Mouse (Mus musculus): ENCODE measurements around the gene Zfp688. TPM values are rescaled to one million over a fixed set of nuclear protein-coding genes. Genes with fewer than 3 reads are reported as not detected.
A peak's percentile ranks its signal among the peaks of the same experiment; 100 is the strongest.
"Not testable (repeated sequence)": the region's sequence is repeated elsewhere in the genome, so short reads cannot be mapped to it uniquely, and the experiment has no call there.

Gene Zfp688
- polyA plus RNA-seq (2015; fragmentation: Nextera tagmentation; extraction: Ambion mirVana): 34.1 and 35.0 TPM in 2 replicates

DNA sequence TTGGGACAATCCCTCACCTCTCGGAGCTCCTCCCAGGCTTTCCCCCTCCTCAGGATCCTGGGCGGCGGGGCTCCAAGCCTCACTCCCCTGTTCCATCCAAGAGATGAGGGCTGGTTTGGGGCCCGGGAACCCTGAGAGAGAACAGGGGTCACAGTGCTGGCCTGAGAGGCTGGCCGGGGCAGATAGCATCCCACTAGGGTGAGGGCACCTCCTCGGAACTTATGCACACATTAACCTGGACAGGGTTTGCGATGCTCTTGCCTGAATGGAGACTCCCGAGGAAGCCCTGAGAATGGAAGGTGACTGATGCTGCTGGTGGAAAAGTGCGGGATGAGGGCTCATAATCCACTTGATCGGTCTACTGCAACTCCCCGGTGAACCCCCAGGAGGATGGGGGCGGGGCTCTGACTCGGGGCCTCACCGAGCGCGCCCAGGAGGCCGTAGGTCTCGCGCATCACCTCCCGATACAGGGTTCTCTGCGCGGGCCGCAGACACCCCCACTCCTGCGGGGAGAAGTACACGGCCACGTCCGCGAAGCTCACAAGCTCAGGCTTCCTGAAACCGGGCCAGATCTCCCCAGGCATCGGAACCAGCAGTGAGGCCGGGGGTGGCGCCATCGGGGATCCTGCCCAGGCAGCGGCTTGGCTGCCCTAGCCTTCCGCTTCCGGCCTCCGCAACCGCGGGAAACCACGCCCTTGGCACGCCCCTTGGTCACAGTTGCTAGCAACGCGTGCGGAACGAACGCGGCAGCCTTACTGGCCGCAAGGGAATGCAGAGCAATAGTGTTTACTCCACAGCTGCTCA lies at the start of gene Zfp688:
Zfp688 (minus strand) TSS at position 681 of the 804 bp plus-strand sequence.
- peak within 1 kb of the TSS; percentile 90 for H3K9ac ChIP-seq
- peak; percentile 96 for ATAC-seq (ENCODE audit: low FRiP score)
- peak within 1 kb of the TSS; percentile 98 for H3K4me2 ChIP-seq
- no peaks in the 10 kb centered on the region for H3K9me3 ChIP-seq
- H3K36me3 ChIP-seq: peaks cover 18% of the 10 kb centered on the region
- 1% methylated on average over 47 of the region's 48 CpGs for WGBS
- H3K27me3 ChIP-seq: peaks cover 14% of the 10 kb centered on the region
- peaks cover 14% of the 10 kb centered on the region for H3K4me1 ChIP-seq (replicated peaks)
- peak within 1 kb of the TSS; percentile 83 for H3K27ac ChIP-seq
- peak within 1 kb of the TSS; percentile 75 for H3K4me3 ChIP-seq

DNA sequence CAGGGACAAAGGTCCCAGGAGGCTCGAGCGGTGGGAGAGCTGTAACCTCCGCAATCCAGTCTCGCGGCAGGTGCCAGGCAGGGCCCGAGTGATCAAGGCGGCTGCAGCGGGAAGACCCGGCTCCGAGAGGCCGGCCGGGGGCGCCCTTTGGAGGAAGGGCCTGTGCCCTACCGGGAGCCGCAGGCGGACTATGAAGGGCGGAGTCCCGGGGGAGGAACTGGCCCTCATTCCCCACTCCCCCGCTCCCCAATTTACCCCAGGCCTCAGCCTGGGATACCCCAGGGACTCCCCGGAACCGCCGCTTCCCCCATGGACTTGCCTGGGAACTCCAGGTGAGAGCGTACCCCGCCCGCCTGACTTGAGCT lies 49.8 kb upstream of the Zfp688 start:
- peaks cover 50% of the 10 kb centered on the region for H3K36me3 ChIP-seq
- peak; percentile 34 for ATAC-seq (ENCODE audit: low FRiP score)
- WGBS: 0% methylated on average over 25 of the region's 25 CpGs

DNA sequence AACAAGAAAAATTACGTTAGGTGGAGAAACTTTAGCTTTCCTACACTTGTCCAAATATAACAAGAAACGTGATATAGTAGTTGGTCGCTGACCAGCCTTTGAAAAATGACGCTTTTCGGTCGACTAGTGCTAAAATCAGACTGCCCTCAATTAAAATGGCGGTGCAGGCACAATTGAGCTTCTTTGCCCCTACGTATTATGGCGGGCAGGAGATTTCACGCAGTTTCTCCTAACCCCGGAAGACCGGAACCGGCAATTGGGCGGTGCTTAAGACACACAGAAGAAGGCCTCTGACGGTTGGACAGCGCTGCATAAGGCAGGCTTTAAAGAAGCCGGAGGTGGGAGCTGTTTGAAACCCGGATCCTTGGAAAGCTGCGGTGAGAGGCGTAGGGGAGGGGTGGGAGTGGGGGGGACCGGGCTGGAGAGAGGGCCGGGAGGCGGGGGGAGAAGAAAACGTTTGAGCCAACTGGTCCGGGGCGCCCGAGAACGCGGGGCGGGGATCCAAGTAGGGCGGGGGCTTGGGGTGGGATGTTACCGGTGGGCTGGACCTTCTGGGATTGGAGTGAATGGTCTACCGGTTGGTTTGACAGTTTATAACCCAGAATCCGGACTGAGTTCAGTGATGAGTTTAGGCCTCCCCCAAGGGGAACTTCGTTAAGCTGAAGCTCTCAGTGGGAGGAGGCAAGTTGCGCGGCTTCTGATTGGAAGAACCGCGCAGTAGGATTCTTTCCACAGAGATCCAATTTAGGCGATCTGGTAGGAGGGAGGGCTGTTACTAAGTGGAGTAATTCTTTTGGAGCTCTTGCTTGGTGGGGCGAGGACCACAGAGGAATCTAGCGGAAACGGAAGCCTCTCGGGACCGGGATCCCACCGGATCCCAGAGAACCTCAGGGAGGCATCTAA lies 49.1 kb upstream of the Zfp688 start:
- Histone ChIP-seq H3K9me3 (no peaks in the 10 kb centered on the region), H3K27ac (peak overlapping the region; percentile 99), H3K4me3 (peak overlapping the region; percentile 90), H3K36me3 (peaks cover 51% of the 10 kb centered on the region), H3K4me1 (replicated peaks) (peaks cover 29% of the 10 kb centered on the region), H3K27me3 (no peaks in the 10 kb centered on the region), H3K9ac (peak overlapping the region; percentile 97), H3K4me2 (peak overlapping the region; percentile 85)
- WGBS: under 1% methylated on average over 45 of the region's 46 CpGs
- peak; percentile 96 for ATAC-seq (ENCODE audit: low FRiP score)

More for the DNA sequence above, 49.8 kb upstream of the Zfp688 start:
- H3K9ac ChIP-seq: peak overlapping the region; percentile 97
- no peaks in the 10 kb centered on the region for H3K27me3 ChIP-seq
- peak overlapping the region; percentile 90 for H3K4me3 ChIP-seq
- peak overlapping the region; percentile 99 for H3K27ac ChIP-seq
- peaks cover 29% of the 10 kb centered on the region for H3K4me1 ChIP-seq (replicated peaks)
- no peaks in the 10 kb centered on the region for H3K9me3 ChIP-seq
- peak overlapping the region; percentile 85 for H3K4me2 ChIP-seq

DNA sequence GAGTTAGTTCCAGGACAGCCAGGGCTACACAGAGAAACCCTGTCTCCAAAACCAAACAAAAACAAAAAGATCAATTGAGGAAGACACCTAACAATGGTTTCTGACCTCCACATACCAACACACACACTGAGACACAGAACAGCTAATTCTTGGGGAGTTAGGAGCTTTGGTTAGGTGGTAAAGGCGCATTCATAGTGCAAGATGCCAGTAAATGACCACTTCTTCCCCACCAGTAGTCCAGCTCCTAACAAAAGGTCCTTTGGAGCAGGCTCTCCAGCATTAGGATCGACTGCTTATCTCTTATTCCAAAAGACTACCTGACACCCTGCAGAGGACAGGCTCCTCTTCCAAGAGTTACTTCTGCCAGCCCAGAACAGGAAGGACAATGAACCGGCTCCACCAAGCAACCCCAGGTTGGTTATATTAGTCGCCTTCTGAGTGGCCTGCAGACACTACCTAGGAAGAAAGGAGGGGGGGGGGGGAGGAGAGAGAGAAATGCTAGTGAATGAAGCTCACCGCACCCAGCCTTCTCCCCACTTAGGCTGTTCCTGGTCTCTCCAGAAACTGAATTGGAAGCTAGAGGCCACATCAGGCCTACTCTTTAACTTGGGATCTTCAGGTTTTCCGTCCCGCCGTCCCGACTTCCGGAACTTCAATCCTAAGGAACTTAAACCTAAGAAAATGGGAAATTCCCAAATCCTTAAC lies 48.3 kb upstream of the Zfp688 start:
- Histone ChIP-seq H3K9me3 (no peaks in the 10 kb centered on the region), H3K4me1 (replicated peaks) (peaks cover 29% of the 10 kb centered on the region), H3K27me3 (no peaks in the 10 kb centered on the region), H3K36me3 (peaks cover 49% of the 10 kb centered on the region), H3K4me3 (peak overlapping the region; percentile 90), H3K4me2 (peak overlapping the region; percentile 85), H3K9ac (peak overlapping the region; percentile 97), H3K27ac (peak overlapping the region; percentile 99)
- WGBS: 10% methylated on average over 9 of the region's 10 CpGs
- ATAC-seq (ENCODE audit: low FRiP score): 0 out of 2 replicates have a peak, but pooled peaks have one; percentile 11

DNA sequence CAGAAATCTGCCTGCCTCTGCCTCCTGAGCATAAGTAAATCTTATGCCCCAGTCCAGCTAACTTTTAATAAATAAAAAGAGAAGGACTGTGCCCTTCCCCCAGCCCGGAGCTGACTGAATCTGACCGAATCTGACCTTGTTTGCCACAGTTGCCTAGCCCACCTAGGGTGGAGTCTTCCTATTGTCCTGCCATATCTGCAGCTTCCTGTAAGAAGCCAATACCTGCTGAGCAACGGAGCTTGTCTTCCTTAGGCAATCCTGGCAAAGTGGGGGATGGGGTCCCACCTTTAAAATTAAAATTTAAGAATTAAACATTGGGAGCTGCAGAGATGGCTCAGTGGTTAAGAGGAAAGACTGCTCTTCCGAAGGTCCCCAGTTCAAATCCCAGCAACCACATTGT lies 44.7 kb upstream of the Zfp688 start:
- H3K4me2 ChIP-seq: no peak overlapping the region
- no peak for ATAC-seq (ENCODE audit: low FRiP score)
- H3K36me3 ChIP-seq: peaks cover 33% of the 10 kb centered on the region
- H3K4me3 ChIP-seq: no peak overlapping the region
- H3K4me1 ChIP-seq (replicated peaks): peaks cover 12% of the 10 kb centered on the region
- H3K9ac ChIP-seq: no peak overlapping the region
- no peaks in the 10 kb centered on the region for H3K27me3 ChIP-seq
- WGBS: 98% methylated on average over 4 of the region's 4 CpGs
- no peaks in the 10 kb centered on the region for H3K9me3 ChIP-seq
- no peak overlapping the region for H3K27ac ChIP-seq

DNA sequence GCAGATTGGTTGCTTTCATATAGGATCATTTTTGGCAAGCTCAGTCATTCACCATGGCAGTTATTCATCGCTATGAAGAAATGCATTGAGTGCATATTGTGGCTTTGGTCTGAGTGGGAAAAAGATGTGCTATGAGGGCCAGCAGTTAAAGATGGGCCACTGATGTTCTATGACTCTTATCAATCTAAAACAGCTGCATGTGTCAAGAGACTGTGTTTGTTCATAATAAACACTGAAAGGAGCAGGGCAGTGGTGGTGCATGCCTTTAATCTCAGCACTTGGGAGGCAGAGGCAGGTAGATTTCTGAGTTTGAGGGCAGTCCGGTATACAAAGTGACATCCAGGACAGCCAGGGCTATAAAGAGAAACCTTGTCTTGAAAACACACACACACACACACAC lies 43.8 kb upstream of the Zfp688 start:
- WGBS: 96% methylated on average over 2 of the region's 2 CpGs
- H3K4me2 ChIP-seq; H3K9me3 ChIP-seq; H3K27ac ChIP-seq; H3K27me3 ChIP-seq; H3K4me3 ChIP-seq; ATAC-seq (ENCODE audit: low FRiP score); H3K9ac ChIP-seq: not testable (repeated sequence)
- H3K36me3 ChIP-seq: peaks cover 37% of the 10 kb centered on the region
- peaks cover 12% of the 10 kb centered on the region for H3K4me1 ChIP-seq (replicated peaks)

DNA sequence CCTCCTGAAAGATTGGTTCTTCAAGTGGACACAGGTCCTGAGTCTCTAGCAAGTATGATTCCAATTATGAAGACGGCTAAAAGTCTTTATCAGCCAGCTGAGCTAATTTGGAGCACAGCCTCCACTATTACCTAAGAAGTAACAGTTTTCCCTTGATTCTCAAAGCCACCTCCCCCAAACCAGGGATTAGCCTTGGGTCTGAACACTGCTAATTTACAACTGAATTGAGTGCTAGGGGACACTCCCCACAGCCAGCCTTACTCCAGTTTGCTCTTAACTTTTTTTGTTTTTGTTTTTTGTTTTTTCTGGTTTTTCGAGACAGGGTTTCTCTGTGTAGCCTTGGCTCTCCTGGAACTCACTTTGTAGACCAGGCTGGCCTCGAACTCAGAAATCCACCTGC lies 43.3 kb upstream of the Zfp688 start:
- WGBS: 94% methylated on average over 3 of the region's 3 CpGs

DNA sequence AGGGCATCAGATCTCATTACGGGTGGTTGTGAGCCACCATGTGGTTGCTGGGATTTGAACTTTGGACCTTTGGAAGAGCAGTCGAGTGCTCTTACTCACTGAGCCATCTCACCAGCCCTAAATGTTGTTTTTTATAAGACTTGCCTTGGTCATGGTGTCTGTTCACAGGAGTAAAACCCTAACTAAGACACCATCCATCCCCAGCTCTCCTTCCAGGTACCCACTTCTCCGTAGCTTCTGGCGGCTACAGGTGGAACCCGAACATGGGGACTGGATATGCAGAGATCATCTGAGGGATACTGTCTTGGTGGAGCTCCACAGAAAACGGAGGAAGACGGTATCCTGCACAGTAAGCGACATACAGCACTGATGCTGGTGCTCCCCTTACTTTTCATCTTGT lies 37.4 kb upstream of the Zfp688 start, which contains the start of gene Prr14:
Prr14 (plus strand) TSS at position 301 of the 400 bp plus-strand sequence.
- ATAC-seq (ENCODE audit: low FRiP score); H3K27me3 ChIP-seq; H3K9me3 ChIP-seq; H3K27ac ChIP-seq; H3K4me2 ChIP-seq; H3K9ac ChIP-seq; H3K4me1 ChIP-seq (replicated peaks); H3K4me3 ChIP-seq: not testable (repeated sequence)
- 97% methylated on average over 8 of the region's 8 CpGs for WGBS
- H3K36me3 ChIP-seq: peaks cover 48% of the 10 kb centered on the region

More for the DNA sequence above, 43.3 kb upstream of the Zfp688 start:
- Histone ChIP-seq H3K9ac (no peak overlapping the region), H3K4me3 (no peak overlapping the region), H3K4me1 (replicated peaks) (peaks cover 12% of the 10 kb centered on the region), H3K36me3 (peaks cover 40% of the 10 kb centered on the region), H3K27me3 (no peaks in the 10 kb centered on the region), H3K27ac (no peak overlapping the region), H3K4me2 (no peak overlapping the region), H3K9me3 (no peaks in the 10 kb centered on the region)
- ATAC-seq (ENCODE audit: low FRiP score): no peak

DNA sequence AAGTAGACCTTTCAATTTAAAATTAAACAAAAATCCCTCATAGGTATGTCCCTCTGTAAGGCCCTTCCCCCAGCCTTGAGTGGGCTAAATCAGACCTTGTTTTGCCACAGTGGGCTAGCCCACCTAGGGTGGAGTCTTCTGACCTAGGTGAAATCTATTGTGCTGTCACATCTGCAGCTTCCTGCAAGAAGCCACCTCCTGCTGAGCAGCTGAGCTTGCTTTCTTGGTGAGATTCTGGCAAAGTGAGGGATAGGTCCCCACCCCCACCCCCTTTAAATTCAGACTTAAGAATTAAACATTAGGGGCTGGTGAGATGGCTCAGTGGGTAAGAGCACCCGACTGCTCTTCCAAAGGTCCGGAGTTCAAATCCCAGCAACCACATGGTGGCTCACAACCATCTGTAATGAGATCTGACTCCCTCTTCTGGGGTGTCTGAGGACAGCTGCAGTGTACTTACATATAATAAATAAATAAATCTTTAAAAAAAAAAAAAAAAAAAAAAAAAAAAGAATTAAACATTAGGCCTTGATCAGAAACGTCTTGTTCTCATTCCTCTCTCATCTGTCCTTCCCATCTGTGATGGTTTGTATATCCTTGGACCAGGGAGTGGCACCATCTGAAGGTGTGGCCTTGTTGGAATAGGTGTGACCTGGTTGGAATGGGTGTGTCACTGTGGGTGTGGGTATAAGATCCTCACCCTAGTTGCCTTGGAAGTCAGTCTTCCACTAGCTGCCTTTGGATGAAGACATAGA lies 36.7 kb upstream of the Zfp688 start:
- H3K36me3 ChIP-seq: peaks cover 48% of the 10 kb centered on the region
- WGBS: 83% methylated on average over 3 of the region's 3 CpGs

DNA sequence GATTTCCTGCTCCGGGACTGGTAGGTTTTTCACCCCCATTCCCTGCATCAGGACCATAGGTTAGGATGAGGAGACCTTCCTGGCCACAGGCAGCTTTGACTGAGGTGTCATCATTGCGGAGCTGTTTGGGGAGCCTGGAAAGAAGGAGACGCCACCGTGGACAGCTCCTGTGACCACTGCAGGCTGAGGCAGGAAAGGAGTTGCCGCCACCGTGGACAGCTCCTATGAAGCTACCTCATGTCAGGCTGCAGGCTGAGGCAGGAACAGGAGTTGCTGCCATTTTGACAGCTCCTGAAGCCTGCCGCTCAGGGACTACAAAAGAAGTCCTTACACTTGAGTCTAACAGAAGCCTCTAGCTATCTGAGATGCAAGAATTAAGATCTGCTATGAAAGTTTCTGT lies 33.0 kb upstream of the Zfp688 start:
- 96% methylated on average over 7 of the region's 7 CpGs for WGBS

More for the DNA sequence above, 36.7 kb upstream of the Zfp688 start:
- not testable (repeated sequence) for H3K9ac ChIP-seq; ATAC-seq (ENCODE audit: low FRiP score); H3K9me3 ChIP-seq; H3K4me1 ChIP-seq (replicated peaks); H3K4me3 ChIP-seq; H3K27ac ChIP-seq; H3K4me2 ChIP-seq; H3K27me3 ChIP-seq

DNA sequence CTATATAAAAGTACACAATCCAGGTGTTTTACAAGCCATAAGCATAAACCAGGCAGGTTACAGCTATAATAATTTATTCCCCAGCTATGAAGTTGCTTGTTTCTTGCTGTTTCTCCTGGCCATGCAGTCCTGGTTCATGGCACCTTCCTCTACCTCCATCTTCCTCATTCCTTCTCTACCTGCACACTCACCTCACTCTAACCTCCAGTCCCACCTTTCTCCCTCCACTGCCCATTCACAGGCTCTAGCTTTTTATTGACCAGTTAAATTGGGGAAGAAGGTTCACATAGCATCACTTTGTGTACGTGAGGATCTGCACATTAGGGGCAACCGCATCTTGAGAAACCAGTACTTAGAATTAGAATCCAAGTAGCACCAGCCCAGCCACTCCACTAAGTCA lies 31.2 kb upstream of the Zfp688 start:
- H3K4me3 ChIP-seq: no peak overlapping the region
- no peaks in the 10 kb centered on the region for H3K9me3 ChIP-seq
- peaks cover 43% of the 10 kb centered on the region for H3K4me1 ChIP-seq (replicated peaks)
- H3K27me3 ChIP-seq: no peaks in the 10 kb centered on the region
- 96% methylated on average over 2 of the region's 2 CpGs for WGBS
- H3K36me3 ChIP-seq: peaks cover 46% of the 10 kb centered on the region
- H3K27ac ChIP-seq: no peak overlapping the region
- no peak overlapping the region for H3K4me2 ChIP-seq
- ATAC-seq (ENCODE audit: low FRiP score): no peak
- H3K9ac ChIP-seq: peak overlapping the region; percentile 35; the same call in 1 of the 2 replicates

More for the DNA sequence above, 33.0 kb upstream of the Zfp688 start:
- H3K9ac ChIP-seq: no peak overlapping the region
- no peaks in the 10 kb centered on the region for H3K9me3 ChIP-seq
- H3K4me2 ChIP-seq: no peak overlapping the region
- H3K27ac ChIP-seq: no peak overlapping the region
- peaks cover 36% of the 10 kb centered on the region for H3K4me1 ChIP-seq (replicated peaks)
- H3K27me3 ChIP-seq: no peaks in the 10 kb centered on the region
- H3K36me3 ChIP-seq: peaks cover 53% of the 10 kb centered on the region
- no peak for ATAC-seq (ENCODE audit: low FRiP score)
- H3K4me3 ChIP-seq: no peak overlapping the region
